Mouse (Mus musculus): ENCODE data around the gene Tbcb. TPM values are rescaled to one million over a fixed set of nuclear protein-coding genes. Genes with fewer than 3 reads are reported as not detected.
A peak's percentile ranks its signal among the peaks of the same experiment; 100 is the strongest.

Gene Tbcb
- polyA plus RNA-seq, 1 experiment, result 90.0 TPM

DNA sequence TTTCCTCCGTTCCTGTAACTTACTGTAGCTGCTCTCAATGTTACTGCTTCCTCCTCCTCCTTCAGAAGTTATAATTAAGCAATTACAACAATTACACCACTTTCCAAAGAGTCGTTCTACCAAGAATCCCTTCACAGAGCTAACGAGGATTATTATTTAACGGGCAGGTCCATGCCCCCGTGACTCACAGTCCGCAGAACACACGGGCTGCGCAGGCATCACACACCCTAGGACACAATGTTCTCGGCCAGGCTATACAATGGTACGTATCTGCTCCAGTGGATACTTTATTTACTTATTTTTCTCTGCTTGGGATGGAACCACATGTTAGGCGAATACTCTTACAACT is 12.1 kb downstream of the Tbcb start:
- peaks cover 6% of the 10 kb centered on the region; the same call in 1 of the 2 replicates for H3K36me3 ChIP-seq (ENCODE audit: control insufficient read depth, insufficient read depth, low read length, poor library complexity, severe bottlenecking)

DNA sequence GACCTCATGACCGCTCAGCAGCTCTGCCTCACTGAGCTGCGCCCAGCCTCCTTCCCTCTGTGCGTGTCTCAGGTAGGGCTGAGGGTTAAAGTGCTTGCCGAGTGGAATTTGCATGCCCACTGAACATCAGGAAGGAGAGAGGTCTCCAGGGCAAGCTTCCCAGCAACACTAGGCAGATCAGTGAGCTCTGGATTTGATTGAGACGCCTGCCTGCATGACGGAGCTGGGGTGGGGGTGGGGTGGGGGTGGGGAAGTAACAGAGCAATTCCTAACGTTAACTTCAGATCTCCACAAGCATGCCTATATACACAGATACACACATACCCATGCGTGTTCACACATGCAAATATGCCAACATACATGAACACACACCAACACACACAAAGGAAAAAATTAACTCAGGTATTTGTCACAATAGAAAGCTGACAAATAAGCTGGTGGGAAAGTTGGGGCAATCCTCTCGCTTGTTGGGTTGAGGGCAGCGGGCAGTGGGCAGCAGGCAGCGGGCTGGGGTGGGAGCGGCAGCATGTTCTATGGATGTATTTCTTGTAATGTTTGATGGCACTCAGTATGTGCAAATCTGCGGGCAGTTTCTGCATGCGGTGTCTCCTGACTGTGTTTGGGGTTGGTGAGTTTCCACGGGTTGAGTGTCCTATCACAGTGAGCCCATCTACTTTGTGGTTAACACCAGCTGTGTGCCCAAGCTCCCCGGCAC is 12.6 kb downstream of the Tbcb start:
- Histone ChIP-seq H3K36me3 (ENCODE audit: control insufficient read depth, insufficient read depth, low read length, poor library complexity, severe bottlenecking) (peaks cover 6% of the 10 kb centered on the region; the same call in 1 of the 2 replicates), H3K27ac (ENCODE audit: insufficient read depth, low read length) (no peak overlapping the region)

More for the DNA sequence above, 12.1 kb downstream of the Tbcb start:
- no peak overlapping the region for H3K27ac ChIP-seq (ENCODE audit: insufficient read depth, low read length)
- TF ChIP-seq POLR2A (IDR thresholded peaks at IDR 0.05; ENCODE audit: insufficient read depth, low read length), result no peak
- no peak for TF ChIP-seq EP300 (IDR thresholded peaks at IDR 0.05; ENCODE audit: insufficient read depth, low read depth, low read length)
- peak overlapping the region; percentile 49 for H3K4me3 ChIP-seq (ENCODE audit: low read depth, low read length)
- H3K27me3 ChIP-seq (ENCODE audit: control insufficient read depth, insufficient read depth, low read length, poor library complexity, severe bottlenecking), result no peaks in the 10 kb centered on the region
- H3K4me1 ChIP-seq (ENCODE audit: control insufficient read depth, insufficient read depth, low read length), result no peaks in the 10 kb centered on the region
- H3K9me3 ChIP-seq (replicated peaks; ENCODE audit: control insufficient read depth, insufficient read depth, low read length, poor library complexity, severe bottlenecking), result no peaks in the 10 kb centered on the region
- peak overlapping the region; percentile 48 for H3K9ac ChIP-seq (ENCODE audit: low read depth, poor library complexity, severe bottlenecking)

DNA sequence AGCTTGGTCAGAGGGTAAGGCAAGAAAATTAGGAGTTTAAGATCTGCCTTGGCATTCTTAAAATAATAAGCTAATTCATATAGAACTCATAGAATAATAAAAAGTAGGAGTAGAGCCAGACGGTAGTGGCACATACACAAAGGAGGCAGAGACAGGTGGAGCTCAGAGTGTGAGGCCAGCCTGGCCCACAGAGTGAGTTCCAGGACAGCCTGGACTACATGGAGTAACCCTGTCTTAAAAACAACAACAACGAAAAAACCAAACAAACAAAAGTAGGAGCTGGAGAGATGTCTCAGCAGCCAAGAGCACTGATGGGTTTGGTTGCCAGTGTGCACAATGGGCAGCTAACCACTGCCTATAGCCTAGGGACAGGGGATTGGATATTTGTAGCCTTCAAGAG is 14.8 kb downstream of the Tbcb start:
- Histone ChIP-seq H3K9ac (ENCODE audit: low read depth, poor library complexity, severe bottlenecking) (no peak overlapping the region), H3K27me3 (ENCODE audit: control insufficient read depth, insufficient read depth, low read length, poor library complexity, severe bottlenecking) (no peaks in the 10 kb centered on the region), H3K4me3 (ENCODE audit: low read depth, low read length) (no peak overlapping the region), H3K36me3 (ENCODE audit: control insufficient read depth, insufficient read depth, low read length, poor library complexity, severe bottlenecking) (no peaks in the 10 kb centered on the region), H3K27ac (ENCODE audit: insufficient read depth, low read length) (no peak overlapping the region), H3K9me3 (replicated peaks; ENCODE audit: control insufficient read depth, insufficient read depth, low read length, poor library complexity, severe bottlenecking) (peaks cover 17% of the 10 kb centered on the region), H3K4me1 (ENCODE audit: control insufficient read depth, insufficient read depth, low read length) (no peaks in the 10 kb centered on the region)
- no peak for TF ChIP-seq POLR2A (IDR thresholded peaks at IDR 0.05; ENCODE audit: insufficient read depth, low read length)
- no peak for TF ChIP-seq EP300 (IDR thresholded peaks at IDR 0.05; ENCODE audit: insufficient read depth, low read depth, low read length)
- no peak for TF ChIP-seq CTCF (IDR thresholded peaks at IDR 0.05; ENCODE audit: low read depth, low read length)

More for the DNA sequence above, 12.6 kb downstream of the Tbcb start:
- Histone ChIP-seq H3K9me3 (replicated peaks; ENCODE audit: control insufficient read depth, insufficient read depth, low read length, poor library complexity, severe bottlenecking) (no peaks in the 10 kb centered on the region; the same call in 1 of the 2 replicates), H3K4me1 (ENCODE audit: control insufficient read depth, insufficient read depth, low read length) (no peaks in the 10 kb centered on the region), H3K27me3 (ENCODE audit: control insufficient read depth, insufficient read depth, low read length, poor library complexity, severe bottlenecking) (no peaks in the 10 kb centered on the region), H3K9ac (ENCODE audit: low read depth, poor library complexity, severe bottlenecking) (peak overlapping the region; percentile 48), H3K4me3 (ENCODE audit: low read depth, low read length) (peak overlapping the region; percentile 49)
- no peak for TF ChIP-seq CTCF (IDR thresholded peaks at IDR 0.05; ENCODE audit: low read depth, low read length)
- no peak; the same call in 1 of the 2 replicates for TF ChIP-seq EP300 (IDR thresholded peaks at IDR 0.05; ENCODE audit: insufficient read depth, low read depth, low read length)
- no peak for TF ChIP-seq POLR2A (IDR thresholded peaks at IDR 0.05; ENCODE audit: insufficient read depth, low read length)

GRCm38 (mm10) chr7:30216723-30217151 is 15.3 kb downstream of the Tbcb start:
- H3K27me3 ChIP-seq (ENCODE audit: control insufficient read depth, insufficient read depth, low read length, poor library complexity, severe bottlenecking), result no peaks in the 10 kb centered on the region
- peak overlapping the region; percentile 53 for H3K4me3 ChIP-seq (ENCODE audit: low read depth, low read length)
- no peaks in the 10 kb centered on the region for H3K4me1 ChIP-seq (ENCODE audit: control insufficient read depth, insufficient read depth, low read length)
- H3K9me3 ChIP-seq (replicated peaks; ENCODE audit: control insufficient read depth, insufficient read depth, low read length, poor library complexity, severe bottlenecking), result peaks cover 22% of the 10 kb centered on the region
- H3K36me3 ChIP-seq (ENCODE audit: control insufficient read depth, insufficient read depth, low read length, poor library complexity, severe bottlenecking), result no peaks in the 10 kb centered on the region
- H3K9ac ChIP-seq (ENCODE audit: low read depth, poor library complexity, severe bottlenecking), result peak overlapping the region; percentile 26; the same call in 1 of the 2 replicates
- peak; percentile 32; the same call in 1 of the 2 replicates for TF ChIP-seq EP300 (IDR thresholded peaks at IDR 0.05; ENCODE audit: insufficient read depth, low read depth, low read length)
- no peak for TF ChIP-seq POLR2A (IDR thresholded peaks at IDR 0.05; ENCODE audit: insufficient read depth, low read length)
- TF ChIP-seq CTCF (IDR thresholded peaks at IDR 0.05; ENCODE audit: low read depth, low read length), result peak; percentile 94
- peak overlapping the region; percentile 57; the same call in 1 of the 2 replicates for H3K27ac ChIP-seq (ENCODE audit: insufficient read depth, low read length)

DNA sequence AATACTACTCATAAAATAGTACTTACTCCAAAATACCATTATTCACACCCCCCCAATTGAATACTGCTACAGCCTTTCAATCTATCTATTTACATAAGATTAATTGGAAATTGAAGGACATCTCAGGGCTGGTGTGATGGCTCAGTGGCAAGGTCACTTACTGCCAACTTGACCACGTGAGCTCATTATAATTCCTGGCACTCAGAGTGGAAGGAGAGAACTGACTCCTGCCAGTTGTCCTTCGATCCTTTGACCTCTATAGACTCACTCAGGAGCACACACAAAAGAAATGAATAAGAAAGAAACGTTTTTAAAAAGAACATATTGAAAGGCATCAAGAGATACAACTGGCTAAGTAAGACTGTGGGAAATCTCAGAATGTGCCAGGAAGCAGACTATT is 16.2 kb downstream of the Tbcb start:
- Histone ChIP-seq H3K27me3 (ENCODE audit: control insufficient read depth, insufficient read depth, low read length, poor library complexity, severe bottlenecking) (no peaks in the 10 kb centered on the region), H3K4me1 (ENCODE audit: control insufficient read depth, insufficient read depth, low read length) (no peaks in the 10 kb centered on the region), H3K9ac (ENCODE audit: low read depth, poor library complexity, severe bottlenecking) (no peak overlapping the region), H3K9me3 (replicated peaks; ENCODE audit: control insufficient read depth, insufficient read depth, low read length, poor library complexity, severe bottlenecking) (peaks cover 28% of the 10 kb centered on the region), H3K4me3 (ENCODE audit: low read depth, low read length) (no peak overlapping the region), H3K27ac (ENCODE audit: insufficient read depth, low read length) (0 out of 2 replicates have a peak overlapping the region, but pooled peaks have one; percentile 6), H3K36me3 (ENCODE audit: control insufficient read depth, insufficient read depth, low read length, poor library complexity, severe bottlenecking) (no peaks in the 10 kb centered on the region)
- TF ChIP-seq POLR2A (IDR thresholded peaks at IDR 0.05; ENCODE audit: insufficient read depth, low read length) (no peak), EP300 (IDR thresholded peaks at IDR 0.05; ENCODE audit: insufficient read depth, low read depth, low read length) (no peak), CTCF (IDR thresholded peaks at IDR 0.05; ENCODE audit: low read depth, low read length) (no peak)

DNA sequence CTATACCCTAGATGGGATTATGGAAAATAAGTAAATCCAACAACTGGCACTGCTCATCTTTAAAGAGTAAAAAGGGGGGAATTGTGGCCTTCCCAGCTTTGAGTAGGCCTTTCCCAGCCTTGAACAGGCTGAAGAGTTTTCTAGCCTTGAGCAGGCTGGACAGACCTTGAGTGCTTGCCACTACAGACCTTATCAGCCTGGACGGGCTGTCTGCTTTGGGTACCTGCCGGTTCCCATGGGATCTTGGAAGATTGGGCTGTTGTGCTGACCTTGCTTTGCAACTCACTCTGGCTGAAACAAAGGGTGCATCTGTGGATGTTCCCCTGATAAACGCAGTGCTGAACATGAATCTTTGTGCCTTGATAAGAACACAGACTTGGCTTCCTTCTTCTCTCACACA is 18.2 kb downstream of the Tbcb start:
- Histone ChIP-seq H3K36me3 (ENCODE audit: control insufficient read depth, insufficient read depth, low read length, poor library complexity, severe bottlenecking) (no peaks in the 10 kb centered on the region), H3K27me3 (ENCODE audit: control insufficient read depth, insufficient read depth, low read length, poor library complexity, severe bottlenecking) (no peaks in the 10 kb centered on the region), H3K4me3 (ENCODE audit: low read depth, low read length) (no peak overlapping the region), H3K9ac (ENCODE audit: low read depth, poor library complexity, severe bottlenecking) (no peak overlapping the region), H3K9me3 (replicated peaks; ENCODE audit: control insufficient read depth, insufficient read depth, low read length, poor library complexity, severe bottlenecking) (peaks cover 28% of the 10 kb centered on the region), H3K27ac (ENCODE audit: insufficient read depth, low read length) (no peak overlapping the region), H3K4me1 (ENCODE audit: control insufficient read depth, insufficient read depth, low read length) (no peaks in the 10 kb centered on the region)
- TF ChIP-seq CTCF (IDR thresholded peaks at IDR 0.05; ENCODE audit: low read depth, low read length), result no peak
- TF ChIP-seq POLR2A (IDR thresholded peaks at IDR 0.05; ENCODE audit: insufficient read depth, low read length), result no peak
- no peak for TF ChIP-seq EP300 (IDR thresholded peaks at IDR 0.05; ENCODE audit: insufficient read depth, low read depth, low read length)

All from ES-Bruce4 (cell line).